Mouse (Mus musculus) G1E-ER4 (cell line): ENCODE results near the gene Spata33. TPM values are rescaled to one million over a fixed set of nuclear protein-coding genes. Genes with fewer than 3 reads are reported as not detected.

Experiments used
- GATA1 ChIP-seq: IDR thresholded peaks from one replicate; pipeline ENCODE4 v1.8.0; 2012; ENCODE audit warnings: low read length, inconsistent platforms
- polyA plus RNA-seq: library from polyadenylated mRNA; stranded (reverse); fragments of >175 nt; gene quantifications from 2 replicates; pipeline ENCODE4 v1.2.3, GENCODE M21; 2012

Gene Spata33
- polyA plus RNA-seq, 1 experiment = 0.54 TPM

- TF ChIP-seq GATA1 = no peak
Observed at GRCm38 (mm10) chr8:123224278-123225266, 11.9 kb downstream of the Spata33 start, which contains the start of gene Cdk10. TSS of gene Cdk10 (plus strand) at chr8:123224842.

- TF ChIP-seq GATA1 = no peak
Observed at GRCm38 (mm10) chr8:123228416-123228815, 15.8 kb downstream of the Spata33 start.

- TF ChIP-seq GATA1 = no peak
Observed at GRCm38 (mm10) chr8:123231742-123232141, 19.1 kb downstream of the Spata33 start.

- no peak for TF ChIP-seq GATA1
Observed at GRCm38 (mm10) chr8:123232553-123232952, 19.9 kb downstream of the Spata33 start.

- TF ChIP-seq GATA1 = no peak
Observed at GRCm38 (mm10) chr8:123233300-123233699, 20.7 kb downstream of the Spata33 start.

- TF ChIP-seq GATA1 = no peak
Observed at GRCm38 (mm10) chr8:123233760-123234159, 21.1 kb downstream of the Spata33 start.

- no peak for TF ChIP-seq GATA1
Observed at GRCm38 (mm10) chr8:123234918-123235519, 22.4 kb downstream of the Spata33 start.

GRCm38 (mm10) chr8:123235520-123236497 is 23.2 kb downstream of the Spata33 start, which contains the start of gene Spata2l:
TSS of gene Spata2l (minus strand) at chr8:123236233.
- no peak for TF ChIP-seq GATA1

- TF ChIP-seq GATA1 = no peak
Observed at GRCm38 (mm10) chr8:123239398-123239797, 26.8 kb downstream of the Spata33 start.

GRCm38 (mm10) chr8:123242107-123242923 is 29.7 kb downstream of the Spata33 start:
- no peak for TF ChIP-seq GATA1

GRCm38 (mm10) chr8:123243053-123243452 is 30.4 kb downstream of the Spata33 start:
- no peak for TF ChIP-seq GATA1

GRCm38 (mm10) chr8:123244382-123244781 is 31.8 kb downstream of the Spata33 start:
- TF ChIP-seq GATA1 = no peak

- TF ChIP-seq GATA1 = no peak
Observed at GRCm38 (mm10) chr8:123245543-123245942, 32.9 kb downstream of the Spata33 start.

- no peak for TF ChIP-seq GATA1
Observed at GRCm38 (mm10) chr8:123247748-123248147, 35.1 kb downstream of the Spata33 start.
